Mouse (Mus musculus) E14TG2a.4 (cell line): ENCODE measurements at regions not wholly inside any gene's neighbourhood (a gene's known extent, or its start where the extent isn't known, plus 50 kb on each side); places are given as distances from the start of the nearest gene placed in this dataset.

Experiments
- CTCF ChIP-seq: conservative IDR thresholded peaks from 2 replicates; pipeline ENCODE4 v1.5.1; 2014; ENCODE audit warnings: low read length
- NANOG ChIP-seq: IDR thresholded peaks from 2 replicates; pipeline ENCODE4 v1.6.1; 2014; ENCODE audit warnings: borderline replicate concordance, low read length, mixed read lengths
- POU5F1 ChIP-seq: IDR thresholded peaks from 2 replicates; pipeline ENCODE4 v1.6.1; 2014; ENCODE audit warnings: low read length, borderline replicate concordance

GRCm38 (mm10) chr14:91478358-91478870, 2412.1 kb downstream of the Pcdh9 start:
- TF ChIP-seq CTCF (no peak), POU5F1 (no peak), NANOG (peak; percentile 92)
